Mouse (Mus musculus): ENCODE results near the gene Tbc1d9b. TPM values are rescaled to one million over a fixed set of nuclear protein-coding genes. Genes with fewer than 3 reads are reported as not detected.

Gene Tbc1d9b
- 29.0 and 34.0 TPM in 2 replicates for polyA plus RNA-seq (2012; rRNA removed)

DNA sequence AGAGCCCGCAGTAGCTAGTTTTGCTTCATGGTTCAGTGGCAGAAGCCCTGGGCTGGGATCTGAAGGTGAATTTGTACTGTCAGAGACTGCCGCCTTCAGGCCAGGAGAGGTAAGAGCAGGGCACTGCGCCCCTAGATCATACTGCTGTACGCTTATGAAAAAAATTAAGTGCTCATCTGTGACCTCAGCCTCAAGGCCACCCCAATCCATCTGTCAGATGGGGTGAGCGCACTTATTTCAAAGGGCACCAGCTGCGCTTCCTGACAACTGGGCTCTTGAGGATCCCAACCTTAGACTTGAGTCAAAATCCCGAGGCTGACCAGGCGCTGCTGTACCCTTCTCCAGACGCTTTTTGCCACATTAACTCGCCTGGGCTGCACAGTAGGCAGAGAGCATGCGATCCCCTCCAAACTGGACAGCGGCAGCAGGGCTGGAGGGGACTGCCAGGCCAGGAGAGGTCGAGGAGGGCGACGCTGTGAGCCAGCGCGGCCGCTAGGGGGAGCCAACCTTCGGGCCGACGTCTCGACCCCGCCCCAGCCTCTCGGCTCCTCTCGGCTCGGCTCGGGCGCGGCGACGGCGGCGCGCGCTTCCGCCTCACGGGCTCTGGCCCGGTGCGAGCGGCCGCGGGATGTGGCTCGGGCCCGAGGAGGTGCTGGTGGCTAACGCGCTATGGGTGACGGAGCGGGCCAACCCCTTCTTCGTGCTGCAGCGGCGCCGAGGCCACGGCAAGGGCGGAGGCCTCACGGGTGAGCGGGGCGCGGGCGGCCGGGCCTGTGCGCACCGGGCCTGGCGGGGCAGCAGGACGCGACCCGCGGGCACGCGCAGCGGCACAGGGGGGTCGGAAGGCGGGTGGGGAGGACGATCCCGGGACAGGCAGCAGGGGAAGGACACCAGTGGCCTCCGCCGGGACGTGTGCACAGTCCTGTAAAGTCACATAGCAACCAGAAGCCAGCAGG lies at the start of gene Tbc1d9b:
Gene Tbc1d9b (plus strand): TSS at position 586 of the 956 bp plus-strand sequence.

DNA sequence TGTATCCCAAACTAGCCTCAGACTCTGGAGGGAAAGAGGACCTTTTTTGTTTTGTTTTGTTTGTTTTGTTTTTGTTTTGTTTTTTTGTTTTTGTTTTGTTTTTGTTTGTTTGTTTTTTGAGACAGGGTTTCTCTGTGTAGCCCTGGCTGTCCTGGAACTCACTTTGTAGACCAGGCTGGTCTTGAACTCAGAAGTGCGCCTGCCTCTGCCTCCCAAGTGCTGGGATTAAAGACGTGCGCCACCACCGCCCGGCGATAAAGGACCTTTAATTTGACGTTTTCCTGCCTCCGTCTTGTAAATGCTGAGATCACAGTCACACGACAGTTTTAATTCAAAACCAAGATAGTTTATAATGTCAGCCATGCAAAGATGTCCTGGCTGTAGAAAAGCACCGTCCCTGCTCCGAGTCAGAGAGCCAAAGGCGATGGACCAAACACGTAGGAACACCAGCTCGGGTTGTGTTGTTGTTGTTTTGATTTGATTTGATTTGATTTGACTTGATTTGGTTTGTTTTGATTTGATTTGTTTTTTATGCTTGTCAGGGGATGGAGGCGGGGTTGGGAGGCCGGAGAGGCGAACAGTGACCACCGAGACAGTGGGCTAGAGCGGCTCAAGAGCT lies 43.0 kb downstream of the Tbc1d9b start, which contains the start of gene Mrnip:
Gene Mrnip (plus strand): TSS at position 334 of the 619 bp plus-strand sequence.

DNA sequence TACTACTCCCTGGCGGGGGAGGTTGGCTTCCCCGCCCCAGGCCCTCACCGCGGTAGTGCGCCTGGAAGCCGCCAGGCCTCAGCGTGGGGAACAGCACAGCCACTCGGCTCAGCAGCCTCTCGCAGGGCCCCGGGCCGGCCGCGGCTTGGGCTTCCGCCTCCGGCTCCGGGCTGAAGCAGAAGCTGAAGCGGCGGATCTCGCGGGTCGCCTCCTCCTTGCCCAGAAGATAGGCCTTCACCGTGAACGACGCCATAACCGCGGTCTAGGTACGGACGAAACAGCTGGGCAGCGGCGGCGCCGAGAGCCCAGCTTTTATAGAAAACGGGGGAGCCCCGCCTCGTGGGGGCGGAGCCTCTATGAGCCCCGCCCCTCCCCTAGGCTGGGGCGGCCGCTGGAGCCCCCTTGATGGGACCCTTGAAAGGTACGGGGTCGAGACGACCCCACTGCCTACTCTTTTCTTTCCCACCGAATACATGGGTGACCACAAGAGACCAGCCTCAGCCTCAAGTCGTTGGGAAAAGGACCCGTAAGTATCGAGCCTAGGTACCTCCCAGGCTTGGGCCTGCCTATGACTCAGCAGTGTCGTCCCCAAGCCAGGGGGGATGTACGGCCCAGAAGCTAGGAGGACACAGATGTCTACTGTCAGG lies 79.4 kb downstream of the Tbc1d9b start, which contains the start of the genes Sqstm1 and Mgat4b:
Gene Sqstm1 (minus strand): TSS at position 323 of the 647 bp plus-strand sequence.
Gene Mgat4b (plus strand): TSS at position 386 of the 647 bp plus-strand sequence.

Other genes with a start within 250 kb of the Tbc1d9b start
- 0.34 and 1.6 TPM in 2 replicates for gene Rasgef1c, start 229.6 kb upstream of the Tbc1d9b start, polyA plus RNA-seq (2012; rRNA removed)
- gene Rnf130, start 106.0 kb upstream of the Tbc1d9b start, polyA plus RNA-seq (2012; rRNA removed): 33.2 and 50.8 TPM in 2 replicates
- gene Mrnip, start 43.0 kb downstream of the Tbc1d9b start, polyA plus RNA-seq (2012; rRNA removed): 18.4 and 24.0 TPM in 2 replicates
- 92.0 and 94.5 TPM in 2 replicates for gene Sqstm1, start 79.4 kb downstream of the Tbc1d9b start, polyA plus RNA-seq (2012; rRNA removed)
- 36.3 and 46.3 TPM in 2 replicates for gene Mgat4b, start 79.5 kb downstream of the Tbc1d9b start, polyA plus RNA-seq (2012; rRNA removed)
- 0.94 and 1.5 TPM in 2 replicates for gene Ltc4s, start 107.2 kb downstream of the Tbc1d9b start, polyA plus RNA-seq (2012; rRNA removed)
- gene Maml1, start 160.9 kb downstream of the Tbc1d9b start, polyA plus RNA-seq (2012; rRNA removed): 13.2 and 20.3 TPM in 2 replicates
- gene Canx, start 194.3 kb downstream of the Tbc1d9b start, polyA plus RNA-seq (2012; rRNA removed): 332 and 649 TPM in 2 replicates
- gene Cby3, start 223.1 kb downstream of the Tbc1d9b start, polyA plus RNA-seq (2012; rRNA removed): 0.13 TPM in 1 of 2 replicates, not detected in the other
- 1,227 and 1,800 TPM in 2 replicates for gene Hnrnph1, start 245.6 kb downstream of the Tbc1d9b start, polyA plus RNA-seq (2012; rRNA removed)